Mouse (Mus musculus) heart, adult 2 months (tissue): ENCODE measurements around the gene Flad1. TPM values are rescaled to one million over a fixed set of nuclear protein-coding genes. Genes with fewer than 3 reads are reported as not detected.

Source experiments
- DNase-seq, 2 experiments: peaks; one replicate each; pipeline ENCODE4 v3.0.0; 2021
- H3K27ac ChIP-seq: fragments of 200-600 bp; 2 replicates; pipeline ENCODE4 v1.8.1; 2022
- H3K27me3 ChIP-seq: fragments of 200-500 bp; 2 replicates; pipeline ENCODE4 v1.6.1; 2012; ENCODE audit warnings: mild to moderate bottlenecking, low read length, inconsistent platforms, mixed read lengths; ENCODE audit not compliant: control insufficient read depth, insufficient read depth
- H3K36me3 ChIP-seq: fragments of 200-500 bp; 2 replicates; pipeline ENCODE4 v1.6.1; 2012; ENCODE audit warnings: low read length, inconsistent platforms; ENCODE audit not compliant: control insufficient read depth, insufficient read depth
- H3K4me1 ChIP-seq: fragments of 200-500 bp; 2 replicates; pipeline ENCODE4 v1.6.1; 2011; ENCODE audit warnings: low read length; ENCODE audit not compliant: control insufficient read depth, insufficient read depth
- H3K4me3 ChIP-seq: fragments of 200-600 bp; 2 replicates; pipeline ENCODE4 v1.8.1; 2022
- H3K79me2 ChIP-seq: fragments of 200-500 bp; replicated peaks from 2 replicates; pipeline ENCODE4 v1.6.1; 2012; ENCODE audit warnings: mild to moderate bottlenecking, inconsistent platforms, low read length, moderate library complexity, mixed read lengths; ENCODE audit not compliant: control insufficient read depth, insufficient read depth
- H3K9ac ChIP-seq: fragments of 200-500 bp; 2 replicates; pipeline ENCODE4 v1.6.1; 2012; ENCODE audit warnings: low read depth, mild to moderate bottlenecking, control low read depth, inconsistent platforms, low read length, mixed read lengths
- CTCF ChIP-seq: fragments of 200-600 bp; IDR thresholded peaks from 2 replicates; pipeline ENCODE4 v1.8.1; 2022; ENCODE audit warnings: antibody characterized with exemption, mild to moderate bottlenecking, moderate library complexity
- EP300 ChIP-seq: fragments of 200-500 bp; IDR thresholded peaks from 2 replicates; pipeline ENCODE4 v1.6.1; 2011; ENCODE audit warnings: low read depth, low read length, control low read depth; ENCODE audit not compliant: insufficient read depth
- POLR2A ChIP-seq: fragments of 200-500 bp; IDR thresholded peaks from 2 replicates; pipeline ENCODE4 v1.6.1; 2011; ENCODE audit warnings: mild to moderate bottlenecking, low read depth, low read length, control low read depth; ENCODE audit not compliant: insufficient read depth
- WGBS: fragments of 180-500 bp; shearing (Covaris S2); methylation state at CpG from one replicate; pipeline ENCODE4 v1.1.7; 2018; 5-methylcytosine and 5-hydroxymethylcytosine counted together
- intact Hi-C: fragments of 180-260 bp; cut with DNase I; formaldehyde crosslinking; loops from one replicate; pipeline ENCODE4 v1.15.1; 2025
- polyA plus RNA-seq: library from polyadenylated mRNA; depleted of rRNA; stranded (reverse); fragments of >200 nt; gene quantifications from 2 replicates; pipeline ENCODE4 v1.2.3, GENCODE M21; 2012
- total RNA-seq, 2 experiments: library from RNA; stranded (reverse); gene quantifications; 2 replicates each; pipeline ENCODE4 v1.2.3; 2021

Gene Flad1
- total and polyA plus RNA-seq, 3 experiments, result 56.1 to 81.3 (median 59.7) TPM

- Histone ChIP-seq H3K79me2 (0 out of 2 replicates have a peak, but pooled peaks cover 1% of the 10 kb centered on the region), H3K4me3 (no peak overlapping the region), H3K4me1 (peaks cover 8% of the 10 kb centered on the region), H3K27ac (no peak overlapping the region), H3K27me3 (no peaks in the 10 kb centered on the region), H3K9ac (no peak overlapping the region), H3K36me3 (no peaks in the 10 kb centered on the region)
- TF ChIP-seq CTCF, result no peak
- no peak for DNase-seq
- intact Hi-C loops, result no loop called here
- 69% methylated on average over 2 of the region's 2 CpGs for WGBS
Measured at GRCm38 (mm10) chr3:89440691-89441090, 29.0 kb upstream of the Flad1 start.

GRCm38 (mm10) chr3:89437269-89437668 lies 25.6 kb upstream of the Flad1 start:
- WGBS, result 13% methylated on average over 5 of the region's 5 CpGs
- Histone ChIP-seq H3K36me3 (no peaks in the 10 kb centered on the region), H3K79me2 (0 out of 2 replicates have a peak, but pooled peaks cover 1% of the 10 kb centered on the region), H3K4me1 (peaks cover 8% of the 10 kb centered on the region), H3K27ac (peak overlapping the region; percentile 91), H3K9ac (peak overlapping the region; percentile 69), H3K27me3 (no peaks in the 10 kb centered on the region), H3K4me3 (peak overlapping the region; percentile 52)
- intact Hi-C loops, result loop anchor here (2.0 kb wide), 1 partner anchor 18 kb away; the partner anchor contains the start of genes Cks1b and Shc1
- TF ChIP-seq POLR2A (no peak), EP300 (no peak), CTCF (no peak)
- DNase-seq, result peak in 1 of 2 experiments; percentile 42

- TF ChIP-seq CTCF, result no peak
- TF ChIP-seq POLR2A, result peak; percentile 92
- Histone ChIP-seq H3K4me1 (peaks cover 8% of the 10 kb centered on the region), H3K27ac (peak within 1 kb of the TSS; percentile 91), H3K79me2 (0 out of 2 replicates have a peak, but pooled peaks cover 1% of the 10 kb centered on the region), H3K27me3 (no peaks in the 10 kb centered on the region), H3K36me3 (peaks cover under 1% of the 10 kb centered on the region; the same call in 1 of the 2 replicates), H3K9ac (peak within 1 kb of the TSS; percentile 69), H3K4me3 (peak within 1 kb of the TSS; percentile 52)
- peak; percentile 72 to 80 for DNase-seq
- WGBS, result 6% methylated on average over 16 of the region's 16 CpGs
- intact Hi-C loops, result loop anchor here (2.0 kb wide), 1 partner anchor 18 kb away; the partner anchor contains the start of genes Cks1b and Shc1
Measured at GRCm38 (mm10) chr3:89436176-89437113, 24.8 kb upstream of the Flad1 start, which contains the start of gene Pbxip1. Gene Pbxip1 (plus strand): TSS chr3:89436706.

- no peak overlapping the region for H3K4me3 ChIP-seq
- TF ChIP-seq CTCF (no peak), POLR2A (no peak), EP300 (no peak)
- no peak for DNase-seq
- 76% methylated on average over 7 of the region's 7 CpGs for WGBS
- peaks cover 5% of the 10 kb centered on the region for H3K4me1 ChIP-seq
- no peaks in the 10 kb centered on the region for H3K27me3 ChIP-seq
- intact Hi-C loops, result no loop called here
- peaks cover 3% of the 10 kb centered on the region; the same call in 1 of the 2 replicates for H3K79me2 ChIP-seq
- no peak overlapping the region for H3K27ac ChIP-seq
- peaks cover 3% of the 10 kb centered on the region; the same call in 1 of the 2 replicates for H3K36me3 ChIP-seq
- no peak overlapping the region for H3K9ac ChIP-seq
Measured at GRCm38 (mm10) chr3:89435041-89435440, 23.4 kb upstream of the Flad1 start.

GRCm38 (mm10) chr3:89434532-89434931 lies 22.9 kb upstream of the Flad1 start:
- 73% methylated on average over 11 of the region's 11 CpGs for WGBS
- H3K36me3 ChIP-seq, result peaks cover 3% of the 10 kb centered on the region; the same call in 1 of the 2 replicates

GRCm38 (mm10) chr3:89432606-89433005 lies 20.9 kb upstream of the Flad1 start:
- H3K36me3 ChIP-seq, result peaks cover 3% of the 10 kb centered on the region; the same call in 1 of the 2 replicates
- H3K27me3 ChIP-seq, result no peaks in the 10 kb centered on the region
- no peak overlapping the region for H3K9ac ChIP-seq
- TF ChIP-seq POLR2A, result no peak
- no peak for TF ChIP-seq EP300
- TF ChIP-seq CTCF, result no peak
- intact Hi-C loops, result no loop called here
- WGBS, result 95% methylated on average over 8 of the region's 8 CpGs
- peaks cover 3% of the 10 kb centered on the region; the same call in 1 of the 2 replicates for H3K79me2 ChIP-seq
- no peak overlapping the region for H3K4me3 ChIP-seq
- H3K27ac ChIP-seq, result no peak overlapping the region
- H3K4me1 ChIP-seq, result peaks cover 5% of the 10 kb centered on the region
- DNase-seq, result no peak

More at GRCm38 (mm10) chr3:89434532-89434931, 22.9 kb upstream of the Flad1 start:
- Histone ChIP-seq H3K27ac (no peak overlapping the region), H3K27me3 (no peaks in the 10 kb centered on the region), H3K9ac (no peak overlapping the region), H3K4me3 (no peak overlapping the region), H3K79me2 (peaks cover 3% of the 10 kb centered on the region; the same call in 1 of the 2 replicates), H3K4me1 (peaks cover 5% of the 10 kb centered on the region)
- DNase-seq, result no peak
- no peak for TF ChIP-seq EP300
- no peak for TF ChIP-seq CTCF
- TF ChIP-seq POLR2A, result no peak
- intact Hi-C loops, result no loop called here
